Mouse (Mus musculus) heart, postnatal 4 days (tissue): ENCODE measurements around the gene Prkg1. TPM values are rescaled to one million over a fixed set of nuclear protein-coding genes. Genes with fewer than 3 reads are reported as not detected.

ENCODE experiments used
- DNase-seq: peaks from one replicate; pipeline ENCODE4 v3.0.0; 2021
- total RNA-seq, 2 experiments: library from RNA; stranded (reverse); gene quantifications; 2 replicates each; pipeline ENCODE4 v1.2.3; 2021

The Prkg1 gene
- total RNA-seq, 2 experiments from 2014 or later, result 22.5 to 23.9 TPM

DNA sequence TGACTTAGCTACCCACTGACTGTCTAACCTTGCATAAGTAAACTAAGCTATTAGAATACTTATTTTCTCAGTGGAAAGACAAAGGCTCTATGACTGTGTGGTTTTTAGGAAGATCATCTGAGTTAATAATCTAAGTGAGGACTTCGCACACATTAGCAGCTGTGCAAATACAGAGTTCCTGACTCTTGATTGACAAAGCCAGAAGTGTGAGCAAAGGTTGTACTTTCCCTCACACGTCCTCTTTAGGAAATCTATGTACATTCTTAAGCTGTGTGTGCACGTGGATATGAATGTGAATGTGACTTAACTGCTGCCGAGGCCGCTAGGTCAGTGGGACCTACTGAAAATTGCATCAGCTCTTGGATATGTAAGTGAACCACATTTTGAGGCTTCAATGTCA lies 738.0 kb downstream of the Prkg1 start:
- no peak for DNase-seq

GRCm38 (mm10) chr19:31011528-31012133 lies 753.2 kb downstream of the Prkg1 start:
- no peak for DNase-seq

DNA sequence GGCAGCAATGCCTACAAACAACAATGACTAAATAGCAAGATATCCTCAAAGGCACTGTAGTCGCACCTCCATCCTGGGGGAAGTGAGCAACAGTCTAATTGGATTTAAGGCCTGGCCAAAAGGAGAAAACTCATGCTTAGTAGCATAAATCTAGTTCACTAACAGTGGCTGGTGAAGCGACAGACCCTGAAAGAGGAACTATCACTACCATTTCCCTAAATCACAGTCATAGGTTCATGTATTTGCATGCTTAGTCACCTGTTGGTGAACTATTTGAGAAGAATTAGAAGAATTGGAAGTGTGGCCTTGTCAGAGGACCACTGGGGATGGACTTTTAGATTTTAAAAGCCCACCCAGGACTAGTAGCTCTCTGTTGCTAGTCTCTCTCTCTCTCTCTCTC lies 766.3 kb downstream of the Prkg1 start:
- no peak for DNase-seq

DNA sequence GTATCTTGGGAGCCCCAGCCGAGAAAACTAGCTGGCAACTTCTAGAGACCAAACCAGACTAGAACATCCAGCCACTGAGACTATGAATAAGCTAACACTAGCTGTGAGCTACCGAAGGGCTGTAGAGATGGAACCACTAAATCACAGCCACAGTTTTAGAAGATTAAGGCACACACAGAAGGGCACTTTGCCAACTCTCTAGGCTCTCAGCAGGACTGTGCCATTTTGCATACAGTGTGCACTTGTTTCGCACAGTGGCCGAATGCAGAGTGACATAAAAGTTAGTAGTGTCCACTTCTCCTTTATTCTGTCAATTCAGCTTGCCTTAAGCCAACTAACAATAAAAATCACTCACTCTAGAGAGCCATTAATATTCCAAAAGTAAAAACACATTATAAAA lies 774.4 kb downstream of the Prkg1 start:
- no peak for DNase-seq

GRCm38 (mm10) chr19:30982436-30982835 lies 782.4 kb downstream of the Prkg1 start:
- no peak for DNase-seq

GRCm38 (mm10) chr19:30978096-30978495 lies 786.7 kb downstream of the Prkg1 start:
- no peak for DNase-seq

DNA sequence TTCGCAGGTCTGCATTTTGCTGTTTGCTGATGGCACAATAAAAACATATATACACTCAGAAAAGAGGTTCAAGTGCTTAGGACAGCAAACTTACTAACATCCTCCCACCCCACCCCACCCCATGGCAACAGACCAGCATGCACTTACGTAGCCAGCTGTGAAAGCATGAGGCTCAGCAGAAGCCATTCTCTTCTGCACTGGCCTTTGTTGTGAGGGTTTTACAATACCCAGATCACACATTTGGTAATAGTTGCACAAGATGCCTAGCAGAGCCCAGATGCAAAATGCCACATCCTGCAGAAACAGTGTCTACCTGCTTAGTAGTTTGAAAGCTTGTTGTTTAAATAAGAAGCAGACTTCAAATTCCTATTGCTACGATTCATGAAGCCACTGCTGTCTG lies 814.2 kb downstream of the Prkg1 start:
- no peak for DNase-seq

- DNase-seq, result no peak
Observed at GRCm38 (mm10) chr19:30948202-30948601, 816.6 kb downstream of the Prkg1 start.

GRCm38 (mm10) chr19:30942369-30942992 lies 822.4 kb downstream of the Prkg1 start:
- DNase-seq, result no peak

GRCm38 (mm10) chr19:30938058-30938457 lies 826.8 kb downstream of the Prkg1 start:
- no peak for DNase-seq

DNA sequence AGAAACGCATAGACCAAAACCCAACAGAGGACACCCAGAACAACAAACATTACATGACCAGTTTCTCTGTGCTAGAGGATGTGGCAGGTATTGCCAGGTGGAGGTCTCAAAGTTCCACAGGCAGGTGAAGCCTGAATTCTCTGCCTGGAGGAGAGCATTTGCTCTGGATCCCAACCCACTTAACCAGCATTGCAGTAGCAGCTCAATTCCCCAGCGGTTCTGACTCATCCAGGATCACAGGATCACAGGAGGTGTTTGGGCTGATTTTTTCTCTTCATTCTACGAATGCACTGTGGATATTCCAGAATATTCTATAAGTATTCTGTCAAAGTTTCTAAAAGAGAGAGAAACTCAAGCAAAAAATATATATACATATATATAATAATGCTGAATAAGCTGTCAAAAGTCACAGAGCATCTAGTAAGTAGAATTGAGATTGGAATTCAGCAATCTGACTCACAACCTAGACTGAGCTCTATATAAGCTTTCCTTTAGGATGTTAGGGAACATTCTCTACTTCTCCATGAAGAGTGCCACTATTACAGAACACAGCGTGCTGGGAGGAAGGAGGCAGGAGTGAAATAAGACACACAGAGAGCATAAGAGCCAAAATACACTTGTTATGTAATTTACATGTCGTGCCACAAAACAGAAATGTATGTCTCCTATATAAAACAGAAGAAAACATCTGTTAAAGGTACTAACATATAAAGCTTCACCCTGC lies 833.2 kb downstream of the Prkg1 start:
- no peak for DNase-seq

DNA sequence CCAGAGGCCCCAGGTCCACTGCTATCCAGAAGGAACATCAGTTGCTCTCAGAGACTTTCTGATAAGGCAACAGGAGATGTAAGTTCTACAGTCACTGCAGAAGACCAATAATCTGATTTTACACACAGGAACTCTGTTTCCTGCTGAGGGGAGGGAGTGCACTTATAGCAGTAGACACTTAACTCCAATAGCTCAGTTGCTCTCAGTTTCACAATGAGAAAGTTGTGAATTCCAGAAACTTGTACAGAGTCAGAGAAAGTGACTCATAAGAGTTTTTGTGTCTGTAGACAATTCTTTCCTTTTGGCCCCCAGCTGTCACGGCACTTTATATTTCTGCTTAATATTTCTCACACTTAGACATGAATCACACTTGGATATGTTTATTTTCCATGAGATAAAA lies 840.8 kb downstream of the Prkg1 start:
- DNase-seq, result no peak

- DNase-seq, result no peak
Observed at GRCm38 (mm10) chr19:30902290-30902689, 862.5 kb downstream of the Prkg1 start.

DNA sequence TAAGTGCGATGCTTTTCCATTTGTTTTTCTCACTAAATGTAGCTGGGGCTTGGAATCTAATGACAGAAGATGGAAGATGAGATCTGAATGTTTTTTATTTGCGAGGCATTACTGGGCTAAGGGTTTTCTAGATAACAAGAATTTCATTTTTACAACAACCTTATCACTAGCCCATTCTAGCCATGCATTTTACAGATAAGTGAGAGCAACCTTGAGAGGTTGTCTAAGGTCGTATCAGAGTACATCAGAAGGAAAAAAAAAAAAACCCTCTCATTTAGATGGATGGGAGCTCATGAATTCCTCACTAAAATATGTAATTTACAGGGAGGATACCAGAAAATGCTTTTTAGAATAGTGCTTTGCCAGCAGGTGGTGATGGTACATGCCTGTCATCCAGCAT lies 863.8 kb downstream of the Prkg1 start:
- no peak for DNase-seq

GRCm38 (mm10) chr19:30890377-30890776 lies 874.5 kb downstream of the Prkg1 start:
- no peak for DNase-seq

GRCm38 (mm10) chr19:30889851-30890250 lies 875.0 kb downstream of the Prkg1 start:
- DNase-seq, result no peak

DNA sequence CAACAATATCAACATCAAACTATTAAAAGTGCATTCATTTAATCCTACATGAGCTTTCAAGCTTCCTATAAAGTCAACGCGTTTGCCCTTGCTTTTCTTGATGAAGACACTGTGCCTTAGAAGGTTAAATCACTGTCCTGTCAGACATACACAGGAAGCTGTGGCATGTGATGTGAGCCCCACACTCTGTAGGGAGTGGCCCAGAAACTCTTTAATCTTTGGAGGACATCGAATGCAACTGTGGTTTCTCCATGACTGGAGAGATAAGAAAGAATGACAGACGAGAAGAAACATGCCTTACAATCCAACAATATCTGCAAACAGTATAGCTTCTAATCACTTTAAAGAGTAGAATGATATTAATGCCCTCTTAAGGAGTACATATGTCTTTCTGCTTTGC lies 903.4 kb downstream of the Prkg1 start:
- no peak for DNase-seq

DNA sequence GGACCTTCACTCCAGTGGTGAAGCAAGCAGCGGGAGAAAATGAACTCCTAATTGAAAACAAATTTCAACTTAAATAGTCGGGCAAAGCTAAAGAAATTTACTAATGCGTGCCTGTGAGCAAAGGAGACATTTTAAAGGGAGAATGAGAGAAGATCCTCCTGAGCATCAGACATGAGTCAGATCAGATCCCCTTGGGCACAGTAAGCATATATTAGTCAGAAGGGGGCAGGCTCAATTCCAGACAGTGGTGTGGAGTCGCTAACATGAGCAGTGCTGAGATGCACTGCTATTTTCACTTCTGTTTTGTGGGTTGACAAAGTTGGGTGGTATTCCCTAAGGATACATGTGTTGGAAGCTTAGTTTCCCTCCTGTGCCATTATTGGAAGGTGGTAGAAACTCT lies 913.8 kb downstream of the Prkg1 start:
- DNase-seq, result no peak

DNA sequence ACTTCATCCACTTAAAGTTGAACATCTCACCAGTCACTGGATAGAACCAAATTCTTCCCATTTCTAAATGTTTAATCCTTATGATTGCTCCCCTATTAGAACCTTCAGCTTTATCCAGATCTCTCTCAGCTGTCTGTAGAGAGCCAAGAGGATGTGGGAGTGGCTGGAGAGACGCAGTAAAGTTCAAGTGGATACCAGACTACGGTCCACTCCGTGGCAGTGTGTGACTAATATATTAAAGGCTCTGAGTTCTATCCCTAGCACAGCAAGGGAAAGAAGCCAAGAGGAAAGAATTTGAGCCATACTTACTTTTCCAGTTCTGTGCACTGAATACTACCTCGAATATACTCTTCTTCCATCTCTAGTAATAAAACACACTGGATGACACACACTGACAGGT lies 919.9 kb downstream of the Prkg1 start:
- DNase-seq, result no peak

GRCm38 (mm10) chr19:30843637-30844036 lies 921.2 kb downstream of the Prkg1 start:
- DNase-seq, result no peak

GRCm38 (mm10) chr19:30843052-30843564 lies 921.7 kb downstream of the Prkg1 start:
- DNase-seq, result no peak

DNA sequence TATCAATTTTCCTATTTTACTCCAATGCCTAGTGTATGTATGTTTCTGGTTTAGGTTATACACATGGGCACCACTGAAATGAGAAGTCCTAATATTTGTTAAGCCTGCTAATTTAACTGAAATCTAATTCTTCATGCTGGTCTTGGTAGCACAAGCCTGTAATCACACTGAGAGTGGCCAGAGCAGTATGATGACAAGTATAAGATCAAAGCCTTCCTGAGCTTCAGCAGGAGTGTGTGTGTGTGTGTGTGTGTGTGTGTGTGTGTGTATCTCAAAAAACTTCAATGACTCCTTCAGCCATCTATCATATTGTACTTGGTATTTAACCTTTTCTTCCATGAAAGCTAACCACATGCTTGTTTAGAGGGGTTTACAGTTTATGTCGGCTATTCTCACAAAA lies 922.2 kb downstream of the Prkg1 start:
- DNase-seq, result no peak

GRCm38 (mm10) chr19:30833045-30833651 lies 931.7 kb downstream of the Prkg1 start:
- no peak for DNase-seq
